21 mouse cellular contexts compared by ENCODE assay signal in genomic region chr11:68647808-68648207, GRCm38 (mm10). TPM values are rescaled to one million over a fixed set of nuclear protein-coding genes. Genes with fewer than 3 reads are reported as not detected.
DNase-seq lines count a peak whose midpoint lies in the region; ATAC-seq lines count a peak whose summit lies in the region.
"Had no signal": no experiment of that assay in that cellular context is flagged by ENCODE, and none has a peak within 500 bp of the region (broad histone marks: within the 10 kb centered on the region; RNA-seq: fewer than 3 reads in every experiment).

No protein-coding gene starts in this region.

- peak; percentile 31; the same call in 1 of the 2 replicates for ATAC-seq in limb, embryonic 12.5 days (ENCODE audit: insufficient number of reproducible peaks, insufficient read depth, low FRiP score, low TSS enrichment, low read depth)
- ATAC-seq in neural tube, embryonic 15.5 days (ENCODE audit: low FRiP score): no peak
- ATAC-seq: activated CD4-positive, CD25-positive, alpha-beta regulatory T cell, adult 4 months; forebrain, embryonic 13.5 days; forebrain, embryonic 15.5 days; forebrain, postnatal 0 days; Patski had no signal

- no peak overlapping the region for H3K9ac ChIP-seq in limb, embryonic 12.5 days (replicated peaks)
- H3K9ac ChIP-seq in neural tube, embryonic 15.5 days (replicated peaks): no peak overlapping the region
- H3K9ac ChIP-seq: forebrain, embryonic 13.5 days; forebrain, embryonic 15.5 days; forebrain, postnatal 0 days had no signal

- intact Hi-C loops in left cerebral cortex, postnatal 10 days (cut with DNase I): no loop called here

- no peak overlapping the region for H3K4me2 ChIP-seq in limb, embryonic 12.5 days
- no peak overlapping the region for H3K4me2 ChIP-seq in neural tube, embryonic 15.5 days
- H3K4me2 ChIP-seq: forebrain, embryonic 13.5 days; forebrain, embryonic 15.5 days had no signal

- H3K36me3 ChIP-seq in heart, embryonic 10.5 days: no peaks in the 10 kb centered on the region
- H3K36me3 ChIP-seq in limb, embryonic 12.5 days: no peaks in the 10 kb centered on the region
- H3K36me3 ChIP-seq in limb, embryonic 10.5 days: no peaks in the 10 kb centered on the region
- no peaks in the 10 kb centered on the region for H3K36me3 ChIP-seq in neural tube, embryonic 15.5 days
- H3K36me3 ChIP-seq: forebrain, embryonic 15.5 days; G1E had no signal

- no peak overlapping the region for H3K4me3 ChIP-seq in heart, embryonic 10.5 days
- H3K4me3 ChIP-seq in limb, embryonic 12.5 days (replicated peaks): no peak overlapping the region
- no peak overlapping the region for H3K4me3 ChIP-seq in limb, embryonic 10.5 days
- no peak overlapping the region for H3K4me3 ChIP-seq in neural tube, embryonic 15.5 days (replicated peaks)
- H3K4me3 ChIP-seq: forebrain, embryonic 13.5 days; forebrain, embryonic 15.5 days had no signal

- no peaks in the 10 kb centered on the region for H3K9me3 ChIP-seq in heart, embryonic 10.5 days
- H3K9me3 ChIP-seq in limb, embryonic 12.5 days: no peaks in the 10 kb centered on the region
- no peaks in the 10 kb centered on the region for H3K9me3 ChIP-seq in limb, embryonic 10.5 days (replicated peaks)
- no peaks in the 10 kb centered on the region for H3K9me3 ChIP-seq in neural tube, embryonic 15.5 days (replicated peaks)
- H3K9me3 ChIP-seq: forebrain, embryonic 13.5 days; forebrain, embryonic 15.5 days; G1E had no signal

- H3K4me1 ChIP-seq in heart, embryonic 10.5 days: peaks cover 43% of the 10 kb centered on the region
- no peaks in the 10 kb centered on the region; the same call in 1 of the 2 replicates for H3K4me1 ChIP-seq in limb, embryonic 12.5 days (replicated peaks)
- peaks cover 22% of the 10 kb centered on the region for H3K4me1 ChIP-seq in limb, embryonic 10.5 days
- no peaks in the 10 kb centered on the region for H3K4me1 ChIP-seq in neural tube, embryonic 15.5 days
- H3K4me1 ChIP-seq: forebrain, embryonic 13.5 days; forebrain, embryonic 15.5 days had no signal

- H3K27ac ChIP-seq in heart, embryonic 10.5 days: 0 out of 2 replicates have a peak overlapping the region, but pooled peaks have one; percentile 22
- H3K27ac ChIP-seq in limb, embryonic 12.5 days: no peak overlapping the region
- no peak overlapping the region; the same call in 1 of the 2 replicates for H3K27ac ChIP-seq in limb, embryonic 10.5 days
- H3K27ac ChIP-seq in neural tube, embryonic 15.5 days (replicated peaks): no peak overlapping the region
- H3K27ac ChIP-seq: forebrain, embryonic 13.5 days; forebrain, embryonic 15.5 days had no signal

- WGBS in heart, embryonic 10.5 days: 50% methylated on average over 5 of the region's 5 CpGs
- 56% methylated on average over 5 of the region's 5 CpGs for WGBS in limb, embryonic 12.5 days
- 64% methylated on average over 5 of the region's 5 CpGs for WGBS in limb, embryonic 10.5 days
- 68% methylated on average over 5 of the region's 5 CpGs for WGBS in neural tube, embryonic 15.5 days

- DNase-seq in heart, embryonic 10.5 days (ENCODE audit: low spot score): no peak
- DNase-seq in heart, adult 8-10 months (ENCODE audit: low spot score): no peak
- DNase-seq in limb, embryonic 10.5 days (ENCODE audit: low spot score): no peak
- peak; percentile 22 for DNase-seq in neural tube, embryonic 10.5 days (ENCODE audit: extremely low spot score, low spot score)
- DNase-seq in left cerebral cortex, postnatal 10 days (ENCODE audit: extremely low spot score in 1 of 2, low spot score in 2 of 2): no peak
- DNase-seq: adrenal gland, adult 8-10 months; adrenal gland, postnatal 14 days; adrenal gland, postnatal 36 days; cerebellum, adult 11-12 months; cerebellum, adult 2 months; cerebellum, adult 9-10 months; cerebellum, postnatal 10 days; cerebellum, postnatal 25 days; forebrain, postnatal 0 days had no signal

- H3K27me3 ChIP-seq in heart, embryonic 10.5 days (ENCODE audit: insufficient read depth, poor library complexity, severe bottlenecking): no peaks in the 10 kb centered on the region
- no peaks in the 10 kb centered on the region for H3K27me3 ChIP-seq in limb, embryonic 12.5 days
- H3K27me3 ChIP-seq in limb, embryonic 10.5 days (ENCODE audit: low read depth, poor library complexity, severe bottlenecking): no peaks in the 10 kb centered on the region
- H3K27me3 ChIP-seq in neural tube, embryonic 15.5 days (replicated peaks): no peaks in the 10 kb centered on the region
- H3K27me3 ChIP-seq: forebrain, embryonic 13.5 days; forebrain, embryonic 15.5 days; Patski had no signal

RNA-seq across cellular contexts. Expression of gene Myh10, which starts 43.6 kb away (rescaled TPM):
- 181 and 184 TPM in 2 replicates for polyA plus RNA-seq in heart, embryonic 10.5 days (2016; fragmentation: Nextera tagmentation; extraction: Ambion mirVana)
- 10 to 100 TPM; 21.6 to 24.0 (median 22.9) TPM for total RNA-seq in heart, adult 8-10 months (2022)
- 175 and 189 TPM in 2 replicates for polyA plus RNA-seq in limb, embryonic 12.5 days (2016; fragmentation: Nextera tagmentation; extraction: Ambion mirVana)
- 138 and 176 TPM in 2 replicates for polyA plus RNA-seq in limb, embryonic 10.5 days (2016; fragmentation: Nextera tagmentation; extraction: Ambion mirVana)
- 79.6 and 84.8 TPM in 2 replicates for polyA plus RNA-seq in neural tube, embryonic 15.5 days (2015; fragmentation: Nextera tagmentation; extraction: Ambion mirVana)
- 100 to 1,000 TPM; 210 to 217 TPM for total RNA-seq in left cerebral cortex, postnatal 10 days (2021)
